Mouse (Mus musculus): ENCODE measurements around the gene Clmn. TPM values are rescaled to one million over a fixed set of nuclear protein-coding genes. Genes with fewer than 3 reads are reported as not detected.

Gene Clmn
- polyA plus RNA-seq, 1 experiment from 2014 or later: 3.8 TPM

DNA sequence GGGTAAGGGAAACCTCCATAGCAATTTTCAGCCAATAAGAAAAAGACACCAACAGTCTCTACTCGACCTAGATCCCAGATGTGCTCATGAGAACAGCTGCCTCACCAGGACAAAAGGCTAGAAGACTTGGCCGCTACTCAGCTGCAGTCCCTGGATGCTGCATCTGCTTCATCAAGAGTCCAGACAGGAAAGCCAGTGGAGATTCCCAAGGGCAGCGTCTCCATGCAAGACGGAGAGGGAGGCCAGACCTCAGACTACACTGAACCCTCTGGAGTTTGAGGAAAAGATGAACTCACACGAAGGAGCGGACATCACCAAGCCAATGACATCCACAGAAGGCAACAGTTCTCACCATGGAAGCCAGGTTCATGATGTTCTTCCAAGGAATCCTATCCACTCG, 99.1 kb downstream of the Clmn start:
- Histone ChIP-seq H3K27me3 (peaks cover 27% of the 10 kb centered on the region), H3K9me3 (no peaks in the 10 kb centered on the region), H3K9ac (no peak overlapping the region), H3K4me1 (peaks cover 55% of the 10 kb centered on the region), H3K4me3 (no peak overlapping the region), H3K36me3 (peaks cover 2% of the 10 kb centered on the region; the same call in 1 of the 2 replicates), H3K27ac (no peak overlapping the region), H3K4me2 (replicated peaks) (no peak overlapping the region)
- WGBS: 74% methylated on average over 7 of the region's 7 CpGs
- no peak for ATAC-seq (ENCODE audit: low FRiP score, low read depth)

DNA sequence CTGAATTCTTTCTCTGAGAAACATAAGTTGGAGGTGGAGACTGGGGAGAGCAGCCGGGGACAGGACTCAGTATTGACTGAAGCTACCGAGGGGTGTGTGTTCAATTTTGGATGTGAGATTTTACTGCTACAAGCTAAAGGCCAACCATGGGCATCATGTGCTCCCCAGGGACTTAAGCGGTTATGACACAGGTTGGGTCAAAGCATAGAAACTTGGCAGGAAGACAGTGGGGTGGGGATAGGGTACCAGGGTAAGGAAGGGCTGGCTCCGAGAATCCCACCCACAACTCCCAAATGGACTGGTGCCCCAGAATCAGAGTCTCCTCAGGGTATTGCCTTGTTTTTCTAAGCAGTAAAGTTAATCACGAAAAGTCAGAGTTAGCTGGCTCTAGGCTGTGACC, 99.8 kb downstream of the Clmn start:
- peaks cover 55% of the 10 kb centered on the region for H3K4me1 ChIP-seq
- no peak overlapping the region for H3K4me2 ChIP-seq (replicated peaks)
- no peak overlapping the region for H3K27ac ChIP-seq
- no peaks in the 10 kb centered on the region for H3K36me3 ChIP-seq
- no peak overlapping the region for H3K9ac ChIP-seq
- H3K9me3 ChIP-seq: no peaks in the 10 kb centered on the region
- ATAC-seq (ENCODE audit: low FRiP score, low read depth): no peak
- H3K4me3 ChIP-seq: no peak overlapping the region
- WGBS: 50% methylated on average over 5 of the region's 5 CpGs
- peaks cover 23% of the 10 kb centered on the region for H3K27me3 ChIP-seq

DNA sequence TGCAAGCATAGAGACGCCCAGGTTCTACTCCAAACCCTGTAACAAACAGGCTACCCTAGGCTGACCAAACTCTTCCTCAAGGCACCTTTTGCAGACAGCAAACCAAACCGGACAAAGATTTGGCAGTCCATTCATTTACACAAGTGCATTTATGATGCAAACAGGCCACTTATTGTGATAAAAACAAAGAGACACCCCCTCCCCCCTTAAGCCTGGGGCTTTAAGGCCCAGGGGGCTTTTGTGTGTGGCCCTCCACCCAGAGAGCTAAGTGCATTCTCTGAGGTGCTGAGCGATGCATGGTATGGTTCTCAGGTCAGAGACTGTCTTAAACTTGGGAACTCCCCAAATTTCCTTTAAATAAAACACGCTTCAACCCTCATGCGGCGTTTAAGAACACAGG, 101.0 kb downstream of the Clmn start:
- 62% methylated on average over 6 of the region's 6 CpGs for WGBS
- ATAC-seq (ENCODE audit: low FRiP score, low read depth): no peak
- Histone ChIP-seq H3K9ac (no peak overlapping the region), H3K27me3 (peaks cover 20% of the 10 kb centered on the region), H3K4me2 (replicated peaks) (no peak overlapping the region), H3K9me3 (no peaks in the 10 kb centered on the region), H3K4me3 (no peak overlapping the region), H3K4me1 (peaks cover 43% of the 10 kb centered on the region), H3K27ac (no peak overlapping the region), H3K36me3 (no peaks in the 10 kb centered on the region)

DNA sequence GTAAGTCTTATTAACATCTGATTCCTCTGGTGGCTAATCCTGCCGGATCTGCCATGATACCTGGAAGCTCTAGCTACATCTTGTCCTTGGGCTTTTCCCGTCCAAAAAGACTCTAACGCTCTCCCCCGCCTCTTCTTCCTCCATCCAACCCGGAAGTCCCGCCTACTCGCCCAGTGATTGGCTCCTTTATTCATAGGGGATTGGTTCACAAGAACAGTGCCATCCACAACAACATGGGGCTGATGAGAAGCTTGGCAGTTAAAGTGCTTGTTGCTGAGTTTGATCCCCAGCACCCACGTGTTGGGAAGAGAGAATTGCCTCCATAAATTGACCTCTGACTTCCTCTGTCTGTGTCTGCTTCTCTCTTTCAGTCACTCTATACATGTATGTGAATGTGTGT, 103.5 kb downstream of the Clmn start:
- ATAC-seq (ENCODE audit: low FRiP score, low read depth): no peak
- WGBS: 80% methylated on average over 8 of the region's 8 CpGs
- Histone ChIP-seq H3K27ac (no peak overlapping the region), H3K36me3 (no peaks in the 10 kb centered on the region), H3K4me2 (replicated peaks) (no peak overlapping the region), H3K4me3 (no peak overlapping the region), H3K27me3 (peaks cover 5% of the 10 kb centered on the region; the same call in 1 of the 2 replicates), H3K9ac (no peak overlapping the region), H3K4me1 (peaks cover 18% of the 10 kb centered on the region), H3K9me3 (0 out of 2 replicates have a peak, but pooled peaks cover 2% of the 10 kb centered on the region)

DNA sequence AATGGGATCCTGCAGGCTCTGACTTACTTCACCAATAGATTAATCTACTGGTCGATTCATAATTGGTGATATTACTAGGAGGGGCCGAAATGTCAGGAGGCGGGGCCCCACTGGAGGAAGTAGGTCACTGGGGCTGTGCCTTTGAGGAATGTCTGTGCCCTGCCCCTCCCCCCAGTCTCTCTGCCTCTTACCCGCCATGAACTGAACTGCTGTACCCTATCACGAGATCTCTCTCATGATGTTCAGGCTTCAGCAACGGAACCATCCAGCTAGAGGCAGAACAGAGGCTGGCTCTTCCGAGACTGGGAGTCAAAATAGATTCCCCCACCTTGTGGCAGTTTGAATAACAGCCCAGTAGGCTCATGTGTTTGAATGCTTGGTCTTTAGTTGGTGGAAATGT, 106.8 kb downstream of the Clmn start:
- no peak overlapping the region for H3K4me3 ChIP-seq
- no peaks in the 10 kb centered on the region for H3K36me3 ChIP-seq
- 0 out of 2 replicates have a peak, but pooled peaks cover 2% of the 10 kb centered on the region for H3K9me3 ChIP-seq
- H3K27ac ChIP-seq: no peak overlapping the region
- 88% methylated on average over 7 of the region's 7 CpGs for WGBS
- no peak for ATAC-seq (ENCODE audit: low FRiP score, low read depth)
- H3K4me1 ChIP-seq: no peaks in the 10 kb centered on the region
- H3K9ac ChIP-seq: no peak overlapping the region
- H3K27me3 ChIP-seq: peaks cover 5% of the 10 kb centered on the region; the same call in 1 of the 2 replicates
- no peak overlapping the region for H3K4me2 ChIP-seq (replicated peaks)

DNA sequence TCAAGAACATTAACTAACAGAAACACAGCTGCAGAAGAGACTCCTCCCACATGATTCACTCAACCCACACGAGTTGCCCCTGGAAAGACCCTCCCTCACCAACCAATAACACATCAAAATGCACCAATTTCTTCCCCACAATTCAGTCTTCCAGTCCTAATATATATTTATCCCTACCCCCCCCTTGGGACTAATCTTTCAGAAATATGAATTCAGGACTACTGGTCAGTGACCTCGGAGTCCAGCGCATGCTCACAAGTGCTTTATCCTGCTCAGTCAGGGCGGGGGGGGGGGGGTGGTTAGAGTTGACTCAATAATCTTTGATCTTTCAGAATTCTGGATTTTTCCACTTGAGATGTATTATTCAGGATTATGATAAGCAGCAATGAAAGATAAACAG, 111.2 kb downstream of the Clmn start:
- WGBS: 69% methylated on average over 4 of the region's 4 CpGs
- Histone ChIP-seq H3K4me1 (peaks cover 27% of the 10 kb centered on the region), H3K4me2 (replicated peaks) (no peak overlapping the region)

DNA sequence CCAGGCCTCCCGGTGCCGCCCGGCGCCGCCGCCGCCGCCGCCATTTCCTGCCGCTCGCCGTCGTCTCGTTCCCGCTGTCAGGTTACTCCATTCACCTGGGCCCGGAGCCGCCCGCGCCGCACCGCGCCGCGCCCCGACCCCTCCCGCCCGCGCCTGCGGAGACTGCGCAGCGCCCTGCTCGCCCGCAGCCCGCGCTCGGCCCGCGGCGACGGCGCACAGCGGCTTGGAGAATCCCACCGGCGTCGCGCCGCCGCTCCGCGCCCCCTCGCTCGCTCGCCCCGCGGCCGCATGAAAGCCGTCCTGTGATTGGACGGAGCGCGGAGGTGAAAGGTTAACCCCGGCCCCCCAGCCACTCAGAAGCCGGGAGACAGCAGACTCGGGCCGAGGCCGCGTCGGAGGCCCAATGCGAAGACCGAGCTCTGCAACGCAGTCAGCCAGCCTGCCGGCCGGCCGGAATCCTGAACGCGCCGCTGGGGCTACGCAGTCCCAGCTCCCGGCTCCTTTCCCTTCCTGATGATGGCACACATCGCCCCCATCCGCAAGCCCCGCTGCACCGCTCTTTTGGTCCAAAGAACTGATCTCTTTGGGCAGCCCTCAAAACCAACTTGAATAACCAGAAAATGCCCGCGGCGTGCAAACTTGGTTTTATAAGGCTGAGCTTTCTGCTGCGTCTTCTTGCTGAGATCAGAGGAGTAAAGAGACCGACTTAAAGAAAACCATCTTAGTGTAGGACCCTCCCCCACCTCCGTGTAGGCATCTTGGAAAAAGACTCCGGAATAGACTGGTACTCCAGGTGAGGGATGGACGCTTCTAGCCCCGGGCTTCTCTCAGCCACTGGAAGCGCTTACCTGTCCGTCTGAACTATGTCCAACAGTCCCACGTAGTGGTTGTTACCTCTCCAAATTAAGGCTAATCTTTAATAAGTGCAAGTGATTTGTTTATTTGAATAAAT, 112.8 kb downstream of the Clmn start, which contains the start of gene Dicer1:
TSS of gene Dicer1 (minus strand) at position 139 of the 952 bp plus-strand sequence.
- WGBS: under 1% methylated on average over 73 of the region's 94 CpGs
- Histone ChIP-seq H3K27ac (peak within 1 kb of the TSS; percentile 87), H3K4me2 (replicated peaks) (peak within 1 kb of the TSS; percentile 95), H3K9ac (peak within 1 kb of the TSS; percentile 97), H3K36me3 (peaks cover 13% of the 10 kb centered on the region), H3K4me1 (peaks cover 42% of the 10 kb centered on the region), H3K4me3 (peak within 1 kb of the TSS; percentile 89), H3K9me3 (no peaks in the 10 kb centered on the region), H3K27me3 (no peaks in the 10 kb centered on the region)
- ATAC-seq (ENCODE audit: low FRiP score, low read depth): peak; percentile 96

More for the DNA sequence above, 111.2 kb downstream of the Clmn start:
- Histone ChIP-seq H3K27ac (no peak overlapping the region), H3K27me3 (no peaks in the 10 kb centered on the region), H3K9me3 (0 out of 2 replicates have a peak, but pooled peaks cover 2% of the 10 kb centered on the region), H3K36me3 (peaks cover 13% of the 10 kb centered on the region), H3K4me3 (no peak overlapping the region), H3K9ac (no peak overlapping the region)
- no peak for ATAC-seq (ENCODE audit: low FRiP score, low read depth)

DNA sequence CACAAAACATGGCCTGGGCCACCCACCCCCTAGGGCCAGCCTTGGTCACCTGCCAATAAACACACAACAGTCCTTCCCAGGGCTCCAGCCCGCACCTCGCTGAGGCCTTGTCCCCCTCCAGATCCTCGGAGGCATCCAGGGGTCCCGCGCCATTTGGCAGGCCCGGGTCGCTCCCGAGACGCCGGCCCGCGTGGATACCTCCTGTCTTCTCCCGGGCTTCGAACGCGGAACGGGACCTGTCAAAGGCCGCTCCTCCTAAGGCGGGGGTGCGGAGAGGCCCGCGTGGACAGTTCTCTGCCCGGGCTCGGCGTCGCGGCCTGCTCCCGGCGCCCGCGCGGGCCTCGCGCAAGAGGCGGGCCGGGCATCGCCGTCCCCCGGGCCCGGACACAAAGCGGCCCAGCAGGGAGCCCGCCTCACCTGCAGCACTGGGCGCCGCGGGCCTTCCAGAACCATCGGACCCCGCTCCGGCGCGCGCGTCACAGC, 113.5 kb downstream of the Clmn start:
- ATAC-seq (ENCODE audit: low FRiP score, low read depth): peak; percentile 4
- peaks cover 13% of the 10 kb centered on the region for H3K36me3 ChIP-seq
- WGBS: under 1% methylated on average over 50 of the region's 52 CpGs

DNA sequence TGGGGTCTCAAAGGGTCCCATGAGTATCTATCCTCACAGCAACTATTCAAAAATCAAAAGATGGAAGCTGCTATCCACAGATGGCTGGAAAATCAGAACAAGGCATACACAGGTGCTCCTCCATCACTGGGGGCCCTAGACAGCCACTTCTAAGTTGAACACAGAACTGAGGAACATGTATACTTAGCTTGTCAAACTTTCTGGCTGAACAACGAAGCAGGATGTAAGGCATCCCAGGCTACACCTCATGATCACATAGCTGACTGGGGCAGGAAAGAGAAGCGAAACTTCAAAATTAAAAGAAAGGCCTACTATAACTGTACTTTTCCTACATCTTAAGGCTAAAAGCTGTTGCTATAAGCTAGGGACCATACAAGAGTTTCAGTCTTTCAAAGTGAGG, 115.9 kb downstream of the Clmn start:
- 0 out of 2 replicates have a peak overlapping the region, but pooled peaks have one; percentile 89 for H3K4me3 ChIP-seq
- ATAC-seq (ENCODE audit: low FRiP score, low read depth): no peak
- no peak overlapping the region for H3K9ac ChIP-seq
- H3K4me1 ChIP-seq: peaks cover 42% of the 10 kb centered on the region
- no peak overlapping the region for H3K27ac ChIP-seq
- WGBS: 91% methylated on average over 2 of the region's 2 CpGs
- no peaks in the 10 kb centered on the region for H3K27me3 ChIP-seq
- peaks cover 13% of the 10 kb centered on the region for H3K36me3 ChIP-seq
- H3K4me2 ChIP-seq (replicated peaks): peak overlapping the region; percentile 95
- no peaks in the 10 kb centered on the region for H3K9me3 ChIP-seq

More for the DNA sequence above, 113.5 kb downstream of the Clmn start:
- Histone ChIP-seq H3K27ac (peak overlapping the region; percentile 87), H3K4me1 (peaks cover 42% of the 10 kb centered on the region), H3K9ac (peak overlapping the region; percentile 97), H3K9me3 (no peaks in the 10 kb centered on the region), H3K4me3 (peak overlapping the region; percentile 89), H3K27me3 (no peaks in the 10 kb centered on the region), H3K4me2 (replicated peaks) (peak overlapping the region; percentile 95)

DNA sequence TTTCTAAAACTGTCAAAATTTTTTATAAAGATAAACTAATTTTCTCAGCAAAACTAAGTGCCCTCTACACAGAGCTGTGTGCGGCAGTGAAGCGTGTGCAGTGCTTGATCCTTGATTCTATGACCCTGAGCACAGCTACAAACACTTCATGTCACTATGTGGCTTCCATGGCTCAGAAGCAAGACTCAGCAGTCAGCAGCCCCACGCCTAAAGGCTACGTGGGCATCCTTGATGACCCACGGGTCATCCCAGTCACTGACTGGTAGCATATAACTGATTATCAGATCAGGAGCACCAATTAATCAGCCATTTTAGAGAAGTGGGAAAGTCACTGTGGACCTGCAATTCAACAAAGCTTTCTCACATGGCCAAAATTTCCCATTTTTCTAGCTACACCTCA, 117.6 kb downstream of the Clmn start:
- H3K4me2 ChIP-seq (replicated peaks): no peak overlapping the region
- no peak for ATAC-seq (ENCODE audit: low FRiP score, low read depth)
- H3K36me3 ChIP-seq: peaks cover 13% of the 10 kb centered on the region
- H3K27me3 ChIP-seq: no peaks in the 10 kb centered on the region
- 89% methylated on average over 5 of the region's 5 CpGs for WGBS
- no peak overlapping the region for H3K4me3 ChIP-seq
- H3K27ac ChIP-seq: no peak overlapping the region
- peaks cover 51% of the 10 kb centered on the region for H3K4me1 ChIP-seq
- H3K9ac ChIP-seq: no peak overlapping the region
- no peaks in the 10 kb centered on the region for H3K9me3 ChIP-seq

DNA sequence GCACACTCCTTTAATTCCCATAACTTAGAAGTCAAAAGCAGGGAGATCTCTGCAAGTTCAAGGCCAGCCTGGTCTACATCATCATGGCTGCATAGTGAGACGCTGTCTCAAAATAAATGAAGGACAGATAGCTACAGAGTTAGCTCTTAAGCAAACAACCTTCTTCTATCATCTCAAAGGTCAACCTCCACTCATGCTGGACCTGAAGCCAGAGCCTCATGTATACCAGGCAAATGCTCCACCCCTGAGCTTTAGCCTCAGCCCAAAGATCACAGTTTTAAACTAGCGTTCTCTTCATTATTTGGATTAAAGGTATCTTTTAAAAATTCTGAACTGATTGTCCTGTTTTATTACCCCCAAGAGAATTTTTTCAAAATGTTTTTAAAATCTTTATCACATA, 118.3 kb downstream of the Clmn start:
- WGBS: 93% methylated on average over 2 of the region's 2 CpGs
- H3K4me2 ChIP-seq (replicated peaks): no peak overlapping the region
- peaks cover 58% of the 10 kb centered on the region for H3K4me1 ChIP-seq
- no peak for ATAC-seq (ENCODE audit: low FRiP score, low read depth)
- H3K27ac ChIP-seq: no peak overlapping the region
- H3K4me3 ChIP-seq: no peak overlapping the region
- no peaks in the 10 kb centered on the region for H3K27me3 ChIP-seq
- no peak overlapping the region for H3K9ac ChIP-seq
- peaks cover 13% of the 10 kb centered on the region for H3K36me3 ChIP-seq
- H3K9me3 ChIP-seq: no peaks in the 10 kb centered on the region

DNA sequence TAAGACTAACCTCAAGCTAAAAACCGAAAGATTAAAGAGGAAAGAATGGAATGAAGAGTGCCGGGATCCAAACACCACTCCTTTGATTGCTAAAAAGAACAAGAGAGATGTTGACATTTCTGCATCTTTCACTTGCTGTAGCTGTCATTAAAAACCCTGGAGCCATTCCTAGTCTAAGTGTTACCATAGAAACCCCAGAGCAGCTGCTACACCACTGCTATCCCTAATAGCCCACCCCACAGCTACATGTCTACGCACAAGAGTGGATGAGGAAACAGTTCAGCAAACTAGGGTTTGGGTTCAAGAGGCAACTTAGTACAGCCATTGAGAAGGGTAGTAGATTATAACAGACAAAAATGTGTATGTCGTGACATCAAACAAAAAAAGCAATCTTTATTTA, 121.2 kb downstream of the Clmn start:
- peaks cover 57% of the 10 kb centered on the region for H3K4me1 ChIP-seq
- no peaks in the 10 kb centered on the region; the same call in 1 of the 2 replicates for H3K36me3 ChIP-seq
- ATAC-seq (ENCODE audit: low FRiP score, low read depth): no peak
- no peak overlapping the region for H3K4me3 ChIP-seq
- H3K27ac ChIP-seq: no peak overlapping the region
- no peaks in the 10 kb centered on the region for H3K9me3 ChIP-seq
- 83% methylated on average over 4 of the region's 4 CpGs for WGBS
- H3K9ac ChIP-seq: no peak overlapping the region
- H3K27me3 ChIP-seq: no peaks in the 10 kb centered on the region
- no peak overlapping the region for H3K4me2 ChIP-seq (replicated peaks)

Measured in limb, embryonic 13.5 days (tissue).